Mouse (Mus musculus): ENCODE data around the gene Slc22a23.
A peak's percentile ranks its signal among the peaks of the same experiment; 100 is the strongest.

Gene Slc22a23

GRCm38 (mm10) chr13:34298674-34299073, 46.3 kb downstream of the Slc22a23 start:
- no peak for DNase-seq

GRCm38 (mm10) chr13:34298061-34298460, 46.9 kb downstream of the Slc22a23 start:
- DNase-seq: no peak

- no peak for DNase-seq
Measured at GRCm38 (mm10) chr13:34295787-34296435, 49.1 kb downstream of the Slc22a23 start.

- DNase-seq: no peak
Measured at GRCm38 (mm10) chr13:34294212-34294611, 50.8 kb downstream of the Slc22a23 start.

- no peak for DNase-seq
Measured at GRCm38 (mm10) chr13:34292042-34292441, 52.9 kb downstream of the Slc22a23 start.

- no peak for DNase-seq
Measured at GRCm38 (mm10) chr13:34290346-34290745, 54.6 kb downstream of the Slc22a23 start.

- no peak for DNase-seq
Measured at GRCm38 (mm10) chr13:34289567-34289966, 55.4 kb downstream of the Slc22a23 start.

- DNase-seq: no peak
Measured at GRCm38 (mm10) chr13:34288129-34288528, 56.9 kb downstream of the Slc22a23 start.

- DNase-seq: peak; percentile 7
Measured at GRCm38 (mm10) chr13:34287601-34288083, 57.3 kb downstream of the Slc22a23 start.

- DNase-seq: no peak
Measured at GRCm38 (mm10) chr13:34281360-34281759, 63.6 kb downstream of the Slc22a23 start.

- no peak for DNase-seq
Measured at GRCm38 (mm10) chr13:34278759-34279270, 66.2 kb downstream of the Slc22a23 start.

GRCm38 (mm10) chr13:34278288-34278701, 66.7 kb downstream of the Slc22a23 start:
- DNase-seq: no peak

GRCm38 (mm10) chr13:34277611-34278010, 67.4 kb downstream of the Slc22a23 start:
- DNase-seq: no peak

GRCm38 (mm10) chr13:34277001-34277400, 68.0 kb downstream of the Slc22a23 start:
- no peak for DNase-seq

GRCm38 (mm10) chr13:34274890-34275289, 70.1 kb downstream of the Slc22a23 start:
- DNase-seq: no peak

GRCm38 (mm10) chr13:34274417-34274816, 70.6 kb downstream of the Slc22a23 start:
- DNase-seq: no peak

- DNase-seq: no peak
Measured at GRCm38 (mm10) chr13:34272275-34273054, 72.5 kb downstream of the Slc22a23 start.

GRCm38 (mm10) chr13:34271665-34272064, 73.3 kb downstream of the Slc22a23 start:
- DNase-seq: no peak

- no peak for DNase-seq
Measured at GRCm38 (mm10) chr13:34270886-34271602, 73.9 kb downstream of the Slc22a23 start.

GRCm38 (mm10) chr13:34269376-34269991, 75.5 kb downstream of the Slc22a23 start:
- no peak for DNase-seq

- no peak for DNase-seq
Measured at GRCm38 (mm10) chr13:34266942-34267660, 77.9 kb downstream of the Slc22a23 start.

GRCm38 (mm10) chr13:34266067-34266466, 78.9 kb downstream of the Slc22a23 start:
- DNase-seq: no peak
